Mouse (Mus musculus): ENCODE results near the gene Canx. TPM values are rescaled to one million over a fixed set of nuclear protein-coding genes. Genes with fewer than 3 reads are reported as not detected.

The Canx gene
- polyA plus RNA-seq, 1 experiment from 2014 or later, result 282 TPM

MicroRNAs within 50 kb of the gene (microRNA counts, 519-probe panel; counts per million panel counts)
- microRNA mmu-miR-804, result 3,209 counts per million, percentile 12 among the panel's probes with 10 or more counts

Small RNA genes lying within 50 kb of the gene (microRNA-seq; reads per million reads assigned to microRNA genes)
- not detected for gene Mir804

Other genes starting within 250 kb of the Canx start
- gene Tbc1d9b, start 194.3 kb downstream of the Canx start, polyA plus RNA-seq (2016; fragmentation: Nextera tagmentation; extraction: Ambion mirVana), result 41.1 and 45.2 TPM in 2 replicates
- 23.3 and 24.2 TPM in 2 replicates for gene Mrnip, start 151.2 kb downstream of the Canx start, polyA plus RNA-seq (2016; fragmentation: Nextera tagmentation; extraction: Ambion mirVana)
- gene Sqstm1, start 114.8 kb downstream of the Canx start, polyA plus RNA-seq (2016; fragmentation: Nextera tagmentation; extraction: Ambion mirVana), result 193 and 203 TPM in 2 replicates
- gene Mgat4b, start 114.8 kb downstream of the Canx start, polyA plus RNA-seq (2016; fragmentation: Nextera tagmentation; extraction: Ambion mirVana), result 40.7 and 45.6 TPM in 2 replicates
- 0.85 and 1.3 TPM in 2 replicates for gene Ltc4s, start 87.1 kb downstream of the Canx start, polyA plus RNA-seq (2016; fragmentation: Nextera tagmentation; extraction: Ambion mirVana)
- gene Maml1, start 33.4 kb downstream of the Canx start, polyA plus RNA-seq (2016; fragmentation: Nextera tagmentation; extraction: Ambion mirVana), result 6.4 and 6.6 TPM in 2 replicates
- not detected in 2 replicates for gene Cby3, start 28.8 kb upstream of the Canx start, polyA plus RNA-seq (2016; fragmentation: Nextera tagmentation; extraction: Ambion mirVana)
- gene Hnrnph1, start 51.3 kb upstream of the Canx start, polyA plus RNA-seq (2016; fragmentation: Nextera tagmentation; extraction: Ambion mirVana), result 699 and 705 TPM in 2 replicates
- gene Rufy1, start 105.5 kb upstream of the Canx start, polyA plus RNA-seq (2016; fragmentation: Nextera tagmentation; extraction: Ambion mirVana), result 26.7 and 32.8 TPM in 2 replicates

Measured in midbrain, embryonic 12.5 days (tissue).